Mouse (Mus musculus) kidney, embryonic 14.5 days (tissue): ENCODE measurements at regions not wholly inside any gene's neighbourhood (a gene's known extent, or its start where the extent isn't known, plus 50 kb on each side); places are given as distances from the start of the nearest gene placed in this dataset.

Experiments
- ATAC-seq: fragments of 200-750 bp; cut with Nextera tagmentation; 2 replicates; pipeline ENCODE4 v1.8.0; 2017; ENCODE audit warnings: moderate number of reproducible peaks, mild to moderate bottlenecking, moderate TSS enrichment, moderate library complexity; ENCODE audit not compliant: low FRiP score, low TSS enrichment
- H3K27ac ChIP-seq: fragments of 300-500 bp; sonication (generic); 2 replicates; pipeline ENCODE4 v1.5.1; 2014; ENCODE audit warnings: low read depth, mild to moderate bottlenecking, low read length, moderate library complexity, mixed read lengths
- H3K27me3 ChIP-seq: fragments of 300-500 bp; sonication (generic); 2 replicates; pipeline ENCODE4 v1.6.1; 2014; ENCODE audit warnings: mild to moderate bottlenecking, low read length; ENCODE audit not compliant: control insufficient read depth, insufficient read depth
- H3K36me3 ChIP-seq: fragments of 300-500 bp; sonication (generic); 2 replicates; pipeline ENCODE4 v1.6.1; 2014; ENCODE audit warnings: low read length, mixed read lengths; ENCODE audit not compliant: control insufficient read depth, insufficient read depth
- H3K4me1 ChIP-seq: fragments of 300-500 bp; sonication (generic); 2 replicates; pipeline ENCODE4 v1.6.1; 2014; ENCODE audit warnings: low read length, mixed read lengths; ENCODE audit not compliant: control insufficient read depth, insufficient read depth
- H3K4me2 ChIP-seq: fragments of 300-500 bp; sonication (generic); replicated peaks from 2 replicates; pipeline ENCODE4 v1.6.1; 2014; ENCODE audit warnings: low read depth, mild to moderate bottlenecking, low read length
- H3K4me3 ChIP-seq: fragments of 300-500 bp; sonication (generic); 2 replicates; pipeline ENCODE4 v1.5.1; 2014; ENCODE audit warnings: mild to moderate bottlenecking, low read length
- H3K9ac ChIP-seq: fragments of 300-500 bp; sonication (generic); 2 replicates; pipeline ENCODE4 v1.6.1; 2014; ENCODE audit warnings: low read depth, mild to moderate bottlenecking, low read length, moderate library complexity
- H3K9me3 ChIP-seq: fragments of 300-500 bp; sonication (generic); 2 replicates; pipeline ENCODE4 v1.6.1; 2016; ENCODE audit warnings: low read length; ENCODE audit not compliant: control insufficient read depth
- WGBS: fragments of 180-500 bp; shearing (Covaris S2); extraction: QIAGEN DNeasy Blood & Tissue Kit; methylation state at CpG from one replicate; pipeline ENCODE4 v1.1.7; 2014; 5-methylcytosine and 5-hydroxymethylcytosine counted together

DNA sequence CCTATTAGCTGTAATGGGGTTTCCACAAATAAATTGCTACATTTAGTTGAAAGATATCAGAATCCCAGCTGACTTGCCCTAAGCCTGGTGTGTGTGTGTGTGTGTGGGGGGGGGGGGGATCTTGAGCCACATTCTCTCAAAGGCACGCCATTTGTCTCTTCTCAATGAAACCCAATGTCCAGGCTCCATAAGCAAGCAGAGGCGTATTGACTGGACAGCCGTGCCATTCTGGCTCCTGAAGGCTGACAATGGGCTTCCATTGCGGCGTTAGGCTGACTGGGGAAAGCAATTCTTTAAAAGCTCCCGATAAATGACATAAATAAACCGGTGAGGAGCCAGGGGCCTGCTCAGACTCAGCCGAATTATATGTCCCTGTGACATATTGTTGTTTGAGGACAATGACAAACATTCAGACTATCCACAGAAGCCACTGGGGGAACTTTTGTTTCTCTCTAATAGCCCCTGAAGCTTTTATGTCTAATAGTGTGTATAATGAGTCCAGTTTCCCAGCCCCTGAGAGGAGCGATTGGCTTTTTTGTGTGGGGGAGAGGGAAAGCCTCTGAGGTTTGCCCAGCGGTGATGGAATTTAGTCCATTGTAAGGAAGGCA, 240.6 kb upstream of the Mphosph6 start:
- no peaks in the 10 kb centered on the region for H3K36me3 ChIP-seq
- H3K9me3 ChIP-seq, result no peaks in the 10 kb centered on the region
- H3K4me2 ChIP-seq, result no peak overlapping the region
- no peak for ATAC-seq
- 64% methylated on average over 10 of the region's 10 CpGs for WGBS
- no peaks in the 10 kb centered on the region for H3K4me1 ChIP-seq
- no peak overlapping the region for H3K27ac ChIP-seq
- no peaks in the 10 kb centered on the region for H3K27me3 ChIP-seq
- H3K9ac ChIP-seq, result no peak overlapping the region
- no peak overlapping the region for H3K4me3 ChIP-seq

DNA sequence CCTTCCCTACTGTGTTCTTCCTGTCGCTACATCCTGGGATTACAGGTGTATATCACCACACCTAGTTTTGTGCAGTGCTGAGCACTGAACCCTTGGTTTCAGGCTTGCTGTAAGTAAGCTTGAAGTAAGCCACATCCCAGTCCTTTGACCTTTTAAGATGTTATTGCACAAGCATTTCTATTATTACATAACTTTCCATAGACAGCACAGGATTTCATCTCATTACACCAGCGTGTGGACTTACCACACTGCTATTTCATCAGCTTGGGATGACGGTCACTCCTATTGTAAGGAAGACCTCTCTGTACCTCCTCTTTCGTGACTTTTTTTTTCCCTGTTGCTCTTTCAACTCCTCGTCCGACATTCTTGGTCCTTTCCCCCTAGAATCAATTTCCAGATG, 239.5 kb upstream of the Mphosph6 start:
- no peak overlapping the region for H3K9ac ChIP-seq
- WGBS, result 67% methylated on average over 6 of the region's 6 CpGs
- ATAC-seq, result no peak

DNA sequence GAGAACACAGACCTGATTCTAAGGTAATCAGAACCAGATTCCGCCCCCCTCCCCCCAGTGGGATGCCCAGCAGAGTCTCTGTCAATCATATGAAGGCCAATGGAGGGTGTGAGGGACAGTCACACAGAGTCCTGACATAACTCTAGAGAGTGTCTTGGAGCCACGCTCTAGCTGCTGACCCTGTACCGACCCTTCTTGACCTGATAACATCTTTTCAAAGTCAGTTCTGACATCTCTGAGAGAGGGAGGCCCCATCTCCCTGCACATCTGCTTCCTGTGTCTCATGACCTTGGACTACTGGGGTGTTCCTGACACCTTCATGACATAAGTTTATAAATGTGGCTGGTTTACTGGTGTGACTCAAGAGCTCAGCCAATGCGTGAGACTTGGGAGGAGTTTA, 236.1 kb upstream of the Mphosph6 start:
- no peak overlapping the region for H3K27ac ChIP-seq
- H3K36me3 ChIP-seq, result no peaks in the 10 kb centered on the region
- no peak for ATAC-seq
- no peak overlapping the region for H3K4me3 ChIP-seq
- no peak overlapping the region for H3K9ac ChIP-seq
- 47% methylated on average over 4 of the region's 4 CpGs for WGBS
- no peaks in the 10 kb centered on the region for H3K9me3 ChIP-seq
- no peaks in the 10 kb centered on the region for H3K27me3 ChIP-seq
- H3K4me2 ChIP-seq, result no peak overlapping the region
- H3K4me1 ChIP-seq, result no peaks in the 10 kb centered on the region

More for the DNA sequence above, 239.5 kb upstream of the Mphosph6 start:
- Histone ChIP-seq H3K36me3 (no peaks in the 10 kb centered on the region), H3K27ac (no peak overlapping the region), H3K4me1 (no peaks in the 10 kb centered on the region), H3K4me3 (no peak overlapping the region), H3K9me3 (no peaks in the 10 kb centered on the region), H3K27me3 (no peaks in the 10 kb centered on the region), H3K4me2 (no peak overlapping the region)

DNA sequence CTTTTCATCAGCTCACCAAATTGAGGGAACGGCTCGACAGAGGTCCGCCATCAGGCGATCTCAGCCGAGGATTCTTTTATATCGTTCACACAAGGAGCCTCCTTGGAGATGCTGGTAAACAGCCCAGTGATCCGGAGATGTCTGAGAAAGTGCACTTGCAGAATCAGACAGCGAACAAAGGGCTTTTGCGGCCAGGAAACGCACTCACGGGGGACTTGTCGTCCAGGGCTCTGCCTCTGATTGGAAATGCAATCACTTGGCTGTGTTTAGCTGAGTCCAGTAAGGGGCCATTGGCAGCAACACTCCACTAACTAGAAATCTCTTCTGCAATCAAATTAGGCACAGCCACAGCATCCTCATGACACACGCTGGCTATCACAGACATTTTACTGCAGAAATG, 232.3 kb upstream of the Mphosph6 start:
- no peak for ATAC-seq
- 64% methylated on average over 13 of the region's 13 CpGs for WGBS
- Histone ChIP-seq H3K9ac (no peak overlapping the region), H3K4me2 (no peak overlapping the region), H3K36me3 (no peaks in the 10 kb centered on the region), H3K4me1 (no peaks in the 10 kb centered on the region), H3K9me3 (no peaks in the 10 kb centered on the region), H3K27ac (no peak overlapping the region), H3K4me3 (no peak overlapping the region), H3K27me3 (no peaks in the 10 kb centered on the region)

DNA sequence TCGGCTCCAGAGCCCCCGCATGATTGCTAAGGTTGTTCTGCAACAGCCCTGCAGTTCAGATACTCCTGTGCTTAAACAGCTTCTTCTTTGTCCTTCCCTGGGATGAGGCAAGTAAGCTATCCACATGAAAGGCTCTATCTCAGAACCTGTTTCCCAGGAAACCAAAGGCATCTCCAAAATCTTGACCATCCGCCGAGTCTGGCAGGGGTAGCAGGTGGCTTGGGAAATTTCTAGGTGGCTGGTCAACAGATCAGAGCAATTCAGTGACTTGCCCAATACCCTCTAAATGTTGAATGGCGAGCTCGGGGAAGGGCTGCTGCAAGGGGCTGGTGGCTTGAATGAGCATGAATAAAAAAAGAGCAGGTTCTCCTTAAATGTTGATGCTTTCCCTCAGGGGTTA, 229.7 kb upstream of the Mphosph6 start:
- Histone ChIP-seq H3K4me2 (no peak overlapping the region), H3K36me3 (no peaks in the 10 kb centered on the region), H3K27ac (no peak overlapping the region), H3K4me3 (no peak overlapping the region), H3K9ac (no peak overlapping the region), H3K4me1 (no peaks in the 10 kb centered on the region), H3K9me3 (no peaks in the 10 kb centered on the region), H3K27me3 (no peaks in the 10 kb centered on the region)
- WGBS, result 54% methylated on average over 6 of the region's 6 CpGs
- ATAC-seq, result no peak

DNA sequence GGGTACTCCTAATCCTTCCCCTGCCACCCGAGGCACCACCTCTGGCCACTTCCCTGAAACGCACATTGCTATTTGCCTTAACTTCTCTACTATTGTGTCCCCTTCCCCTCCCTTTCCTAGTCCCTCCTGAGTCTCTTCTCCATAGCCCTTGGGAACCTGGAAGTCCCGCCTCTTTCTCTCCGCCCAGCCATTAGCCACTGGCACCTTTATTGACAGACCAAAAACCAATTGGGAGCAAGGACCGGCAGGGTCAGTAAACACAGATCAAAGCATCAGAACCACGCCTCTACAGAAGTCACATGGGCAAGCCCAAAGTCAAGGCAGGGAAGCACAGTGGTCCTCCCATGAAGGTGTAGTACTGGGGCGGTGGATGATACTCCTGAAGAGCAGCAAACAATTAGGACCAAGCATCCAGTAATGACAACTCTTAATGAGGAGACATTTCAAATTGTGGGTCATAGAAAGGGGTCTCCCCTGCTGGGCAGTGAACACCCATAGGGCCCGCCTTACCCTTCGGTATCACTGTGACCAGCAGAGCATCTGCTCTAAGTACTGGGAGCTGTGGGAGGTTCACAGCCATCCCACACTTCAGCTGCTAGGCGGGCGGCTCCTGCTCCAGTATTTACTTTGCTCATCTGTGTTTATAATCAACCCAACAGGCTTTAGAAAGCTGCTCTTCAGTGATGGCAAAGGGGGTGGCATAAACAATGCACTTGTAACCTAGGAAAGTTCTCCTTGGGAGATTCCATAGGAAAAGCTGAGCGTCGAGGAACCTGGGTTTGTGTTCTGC, 226.5 kb upstream of the Mphosph6 start:
- no peaks in the 10 kb centered on the region for H3K4me1 ChIP-seq
- H3K9ac ChIP-seq, result no peak overlapping the region
- H3K36me3 ChIP-seq, result no peaks in the 10 kb centered on the region
- no peaks in the 10 kb centered on the region for H3K9me3 ChIP-seq
- ATAC-seq, result no peak
- H3K4me3 ChIP-seq, result no peak overlapping the region
- 89% methylated on average over 13 of the region's 13 CpGs for WGBS
- H3K27me3 ChIP-seq, result no peaks in the 10 kb centered on the region
- no peak overlapping the region for H3K4me2 ChIP-seq
- no peak overlapping the region for H3K27ac ChIP-seq

DNA sequence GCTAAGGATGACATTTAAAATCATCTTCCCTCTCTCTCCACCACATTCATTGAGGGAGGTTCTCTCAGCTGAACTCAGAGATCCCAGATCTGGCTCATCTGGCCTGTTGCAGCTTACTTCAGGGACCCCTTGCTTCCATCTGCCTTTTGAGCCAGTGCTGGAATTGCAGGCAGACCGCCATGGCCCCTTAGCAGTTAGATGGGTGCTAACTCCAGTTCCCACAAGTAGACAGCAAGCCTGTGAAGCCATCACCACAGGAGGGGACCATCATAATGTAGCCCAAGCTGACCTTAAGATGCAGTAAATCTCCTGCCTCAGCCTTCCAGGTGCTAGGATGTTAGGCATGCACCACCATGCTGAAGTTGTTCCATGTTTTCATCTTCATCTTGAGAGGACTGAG, 221.7 kb upstream of the Mphosph6 start:
- Histone ChIP-seq H3K27ac (no peak overlapping the region), H3K36me3 (no peaks in the 10 kb centered on the region), H3K4me3 (no peak overlapping the region), H3K9me3 (no peaks in the 10 kb centered on the region), H3K9ac (no peak overlapping the region), H3K27me3 (no peaks in the 10 kb centered on the region), H3K4me2 (no peak overlapping the region), H3K4me1 (no peaks in the 10 kb centered on the region)
- 97% methylated on average over 1 of the region's 1 CpGs for WGBS
- no peak for ATAC-seq

DNA sequence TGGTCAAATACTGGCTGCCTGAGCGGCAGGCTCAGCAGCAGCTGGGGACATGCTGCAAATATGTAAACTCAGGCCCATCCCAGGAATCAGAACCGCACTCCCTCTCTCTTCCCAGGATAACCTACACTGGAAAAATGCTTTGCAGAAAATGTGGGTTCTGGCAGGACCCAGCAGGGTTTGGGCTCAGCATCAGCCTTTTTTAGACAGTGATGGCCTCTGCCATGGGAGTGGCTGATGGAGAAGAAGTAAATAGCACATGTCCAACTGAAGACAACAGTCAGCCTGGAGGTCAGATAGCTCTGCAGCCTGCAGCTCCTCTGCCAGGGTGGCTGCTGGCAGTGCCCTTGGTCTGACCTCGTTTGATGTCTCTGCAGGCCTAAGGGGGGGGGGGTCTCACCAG, 220.2 kb upstream of the Mphosph6 start:
- no peak for ATAC-seq
- WGBS, result 66% methylated on average over 3 of the region's 3 CpGs
- no peaks in the 10 kb centered on the region for H3K27me3 ChIP-seq

DNA sequence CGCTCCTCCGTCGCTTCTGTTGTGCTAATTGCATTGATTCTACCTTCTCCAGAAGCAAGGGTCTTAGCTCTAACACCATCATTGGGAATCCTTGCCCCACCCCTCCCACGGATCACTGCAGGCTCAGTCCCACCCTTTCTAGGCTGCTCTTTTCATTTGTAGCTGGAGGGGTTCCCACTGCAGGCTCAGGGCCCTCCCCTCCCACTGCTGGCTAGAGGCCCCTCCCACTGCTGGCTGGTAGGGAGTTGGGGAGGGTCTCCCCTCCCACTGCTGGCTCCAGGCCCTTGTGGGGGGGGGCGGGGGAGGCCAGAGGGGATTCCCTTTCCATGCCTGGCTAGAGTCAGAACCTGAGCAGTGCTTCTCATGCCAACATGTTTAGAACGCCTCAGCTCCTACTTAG, 215.5 kb upstream of the Mphosph6 start:
- WGBS, result 22% methylated on average over 6 of the region's 6 CpGs

More for the DNA sequence above, 220.2 kb upstream of the Mphosph6 start:
- no peaks in the 10 kb centered on the region for H3K9me3 ChIP-seq
- H3K36me3 ChIP-seq, result no peaks in the 10 kb centered on the region
- H3K4me2 ChIP-seq, result no peak overlapping the region
- H3K9ac ChIP-seq, result no peak overlapping the region
- H3K4me1 ChIP-seq, result peaks cover 6% of the 10 kb centered on the region
- H3K27ac ChIP-seq, result no peak overlapping the region
- no peak overlapping the region for H3K4me3 ChIP-seq

More for the DNA sequence above, 215.5 kb upstream of the Mphosph6 start:
- Histone ChIP-seq H3K27me3 (no peaks in the 10 kb centered on the region), H3K4me3 (no peak overlapping the region), H3K27ac (no peak overlapping the region), H3K9me3 (no peaks in the 10 kb centered on the region), H3K4me2 (no peak overlapping the region), H3K9ac (no peak overlapping the region), H3K36me3 (no peaks in the 10 kb centered on the region), H3K4me1 (peaks cover 6% of the 10 kb centered on the region)
- ATAC-seq, result peak; percentile 70; the same call in 1 of the 2 replicates
